Mouse (Mus musculus): ENCODE measurements around the gene Dlx1.

DNA sequence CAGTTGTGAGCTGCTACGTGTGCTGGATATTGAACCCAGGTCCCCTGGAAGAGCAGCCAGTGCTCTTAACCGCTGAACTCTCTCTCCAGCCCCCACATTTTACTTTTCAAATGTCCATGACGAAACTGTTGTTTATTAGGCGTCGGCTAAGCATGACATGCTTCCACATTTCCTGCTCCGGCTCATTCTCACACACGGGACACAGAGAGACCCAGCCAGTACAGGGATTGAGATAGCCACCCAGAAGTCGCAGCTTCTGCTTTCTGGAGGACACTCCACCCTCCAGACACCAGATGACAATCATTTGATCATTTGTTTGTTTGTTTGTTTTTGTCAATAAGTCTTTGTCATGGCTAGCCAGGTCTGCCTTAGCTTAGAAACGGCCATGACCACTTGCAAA is 23.1 kb upstream of the Dlx1 start:
- no peak for TF ChIP-seq CTCF (IDR thresholded peaks at IDR 0.05; ENCODE audit: low read depth)
- TF ChIP-seq EP300 (IDR thresholded peaks at IDR 0.05; ENCODE audit: low read depth), result no peak

All from heart, postnatal 0 days (tissue).